Mouse (Mus musculus) splenic B cell, adult 2 months (primary cell): ENCODE measurements around the gene Gm20388.
A peak's percentile ranks its signal among the peaks of the same experiment; 100 is the strongest.

Experiments
- DNase-seq: peaks from one replicate; pipeline ENCODE4 v3.0.0-alpha.2; 2011; ENCODE audit warnings: low read depth, low spot score
- H3K27me3 ChIP-seq: 2 replicates; pipeline ENCODE4 v1.6.1; 2012; ENCODE audit warnings: mild to moderate bottlenecking, low read length, moderate library complexity, mixed read lengths; ENCODE audit not compliant: control insufficient read depth, poor library complexity, insufficient read depth, severe bottlenecking
- H3K36me3 ChIP-seq: 2 replicates; pipeline ENCODE4 v1.6.1; 2012; ENCODE audit warnings: mild to moderate bottlenecking, low read length, moderate library complexity, mixed read lengths; ENCODE audit not compliant: control insufficient read depth, poor library complexity, insufficient read depth, severe bottlenecking

The Gm20388 gene

GRCm38 (mm10) chr8:120588908-120589771 is 678.5 kb downstream of the Gm20388 start, which contains the start of gene Gins2:
Gins2 (minus strand) TSS chr8:120589304.
- Histone ChIP-seq H3K36me3 (no peaks in the 10 kb centered on the region), H3K27me3 (no peaks in the 10 kb centered on the region)
- peak; percentile 98 for DNase-seq

GRCm38 (mm10) chr8:120589921-120590320 is 679.3 kb downstream of the Gm20388 start:
- Histone ChIP-seq H3K36me3 (no peaks in the 10 kb centered on the region), H3K27me3 (no peaks in the 10 kb centered on the region)
- peak; percentile 27 for DNase-seq

- Histone ChIP-seq H3K27me3 (no peaks in the 10 kb centered on the region), H3K36me3 (no peaks in the 10 kb centered on the region)
- no peak for DNase-seq
Observed at GRCm38 (mm10) chr8:120591587-120592292, 681.1 kb downstream of the Gm20388 start.

- peak; percentile 59 for DNase-seq
- no peaks in the 10 kb centered on the region for H3K36me3 ChIP-seq
- no peaks in the 10 kb centered on the region for H3K27me3 ChIP-seq
Observed at GRCm38 (mm10) chr8:120594571-120594970, 683.9 kb downstream of the Gm20388 start.

GRCm38 (mm10) chr8:120595963-120596362 is 685.3 kb downstream of the Gm20388 start:
- Histone ChIP-seq H3K36me3 (no peaks in the 10 kb centered on the region), H3K27me3 (no peaks in the 10 kb centered on the region)
- peak; percentile 85 for DNase-seq

- Histone ChIP-seq H3K27me3 (no peaks in the 10 kb centered on the region), H3K36me3 (no peaks in the 10 kb centered on the region)
- no peak for DNase-seq
Observed at GRCm38 (mm10) chr8:120598579-120598978, 687.9 kb downstream of the Gm20388 start.

GRCm38 (mm10) chr8:120599504-120599903 is 688.9 kb downstream of the Gm20388 start:
- H3K36me3 ChIP-seq, result no peaks in the 10 kb centered on the region
- DNase-seq, result peak; percentile 84
- H3K27me3 ChIP-seq, result no peaks in the 10 kb centered on the region

GRCm38 (mm10) chr8:120602672-120603071 is 692.0 kb downstream of the Gm20388 start:
- no peaks in the 10 kb centered on the region for H3K27me3 ChIP-seq
- no peak for DNase-seq
- H3K36me3 ChIP-seq, result no peaks in the 10 kb centered on the region

GRCm38 (mm10) chr8:120607460-120607859 is 696.8 kb downstream of the Gm20388 start:
- no peak for DNase-seq
- Histone ChIP-seq H3K36me3 (no peaks in the 10 kb centered on the region), H3K27me3 (no peaks in the 10 kb centered on the region)

GRCm38 (mm10) chr8:120607885-120608284 is 697.2 kb downstream of the Gm20388 start:
- no peaks in the 10 kb centered on the region for H3K36me3 ChIP-seq
- peak; percentile 84 for DNase-seq
- H3K27me3 ChIP-seq, result no peaks in the 10 kb centered on the region

- DNase-seq, result no peak
- Histone ChIP-seq H3K27me3 (peaks cover 1% of the 10 kb centered on the region; the same call in 1 of the 2 replicates), H3K36me3 (no peaks in the 10 kb centered on the region)
Observed at GRCm38 (mm10) chr8:120610824-120611223, 700.2 kb downstream of the Gm20388 start.

GRCm38 (mm10) chr8:120614491-120614890 is 703.9 kb downstream of the Gm20388 start:
- DNase-seq, result no peak
- no peaks in the 10 kb centered on the region for H3K36me3 ChIP-seq
- H3K27me3 ChIP-seq, result peaks cover 1% of the 10 kb centered on the region; the same call in 1 of the 2 replicates

GRCm38 (mm10) chr8:120616663-120617626 is 706.3 kb downstream of the Gm20388 start:
- Histone ChIP-seq H3K36me3 (no peaks in the 10 kb centered on the region), H3K27me3 (peaks cover 1% of the 10 kb centered on the region; the same call in 1 of the 2 replicates)
- DNase-seq, result no peak

- Histone ChIP-seq H3K36me3 (no peaks in the 10 kb centered on the region), H3K27me3 (peaks cover 1% of the 10 kb centered on the region; the same call in 1 of the 2 replicates)
- peak; percentile 77 for DNase-seq
Observed at GRCm38 (mm10) chr8:120618110-120618509, 707.5 kb downstream of the Gm20388 start.
